Mouse (Mus musculus): ENCODE results near the gene Spg7. TPM values are rescaled to one million over a fixed set of nuclear protein-coding genes. Genes with fewer than 3 reads are reported as not detected.
"Not testable (repeated sequence)": the region's sequence is repeated elsewhere in the genome, so short reads cannot be mapped to it uniquely, and the experiment has no call there.

Gene Spg7
- polyA plus RNA-seq, 1 experiment, result 14.6 TPM

- Histone ChIP-seq H3K27me3 (replicated peaks) (no peaks in the 10 kb centered on the region), H3K9me3 (no peaks in the 10 kb centered on the region), H3K4me1 (peaks cover 13% of the 10 kb centered on the region), H3K36me3 (replicated peaks; ENCODE audit: low read length) (peaks cover 98% of the 10 kb centered on the region), H3K4me3 (replicated peaks) (no peak overlapping the region)
- TF ChIP-seq GATA1 (IDR thresholded peaks at IDR 0.05; ENCODE audit: borderline replicate concordance, low read length) (no peak), FLI1 (IDR thresholded peaks at IDR 0.05; ENCODE audit: low read length) (no peak)
Observed at GRCm38 (mm10) chr8:123083610-123084009, 20.9 kb downstream of the Spg7 start.

- Histone ChIP-seq H3K4me1 (peaks cover 13% of the 10 kb centered on the region), H3K36me3 (replicated peaks; ENCODE audit: low read length) (peaks cover 99% of the 10 kb centered on the region), H3K27me3 (replicated peaks) (no peaks in the 10 kb centered on the region), H3K4me3 (replicated peaks) (no peak overlapping the region), H3K9me3 (no peaks in the 10 kb centered on the region)
- no peak for TF ChIP-seq GATA1 (IDR thresholded peaks at IDR 0.05; ENCODE audit: borderline replicate concordance, low read length)
- no peak for TF ChIP-seq FLI1 (IDR thresholded peaks at IDR 0.05; ENCODE audit: low read length)
Observed at GRCm38 (mm10) chr8:123087289-123087688, 24.5 kb downstream of the Spg7 start.

GRCm38 (mm10) chr8:123097216-123097615 lies 34.5 kb downstream of the Spg7 start:
- Histone ChIP-seq H3K27me3 (replicated peaks) (no peaks in the 10 kb centered on the region), H3K36me3 (replicated peaks; ENCODE audit: low read length) (peaks cover 52% of the 10 kb centered on the region), H3K4me1 (peaks cover 13% of the 10 kb centered on the region), H3K9me3 (no peaks in the 10 kb centered on the region), H3K4me3 (replicated peaks) (no peak overlapping the region)
- TF ChIP-seq GATA1 (IDR thresholded peaks at IDR 0.05; ENCODE audit: borderline replicate concordance, low read length), result no peak
- TF ChIP-seq FLI1 (IDR thresholded peaks at IDR 0.05; ENCODE audit: low read length), result no peak

GRCm38 (mm10) chr8:123097786-123098584 lies 35.2 kb downstream of the Spg7 start:
- no peaks in the 10 kb centered on the region for H3K9me3 ChIP-seq
- TF ChIP-seq FLI1 (IDR thresholded peaks at IDR 0.05; ENCODE audit: low read length) (no peak), GATA1 (IDR thresholded peaks at IDR 0.05; ENCODE audit: borderline replicate concordance, low read length) (no peak)
- peaks cover 13% of the 10 kb centered on the region for H3K4me1 ChIP-seq
- no peak overlapping the region for H3K4me3 ChIP-seq (replicated peaks)
- H3K27me3 ChIP-seq (replicated peaks), result no peaks in the 10 kb centered on the region
- peaks cover 47% of the 10 kb centered on the region for H3K36me3 ChIP-seq (replicated peaks; ENCODE audit: low read length)

- Histone ChIP-seq H3K9me3 (no peaks in the 10 kb centered on the region), H3K36me3 (replicated peaks; ENCODE audit: low read length) (peaks cover 47% of the 10 kb centered on the region), H3K27me3 (replicated peaks) (no peaks in the 10 kb centered on the region), H3K4me3 (replicated peaks) (peak overlapping the region; percentile 2), H3K4me1 (peaks cover 28% of the 10 kb centered on the region)
- TF ChIP-seq GATA1 (IDR thresholded peaks at IDR 0.05; ENCODE audit: borderline replicate concordance, low read length) (no peak), FLI1 (IDR thresholded peaks at IDR 0.05; ENCODE audit: low read length) (no peak)
Observed at GRCm38 (mm10) chr8:123100288-123100687, 37.5 kb downstream of the Spg7 start.

GRCm38 (mm10) chr8:123101244-123101643 lies 38.5 kb downstream of the Spg7 start:
- Histone ChIP-seq H3K4me3 (replicated peaks) (no peak overlapping the region), H3K27me3 (replicated peaks) (no peaks in the 10 kb centered on the region), H3K36me3 (replicated peaks; ENCODE audit: low read length) (peaks cover 47% of the 10 kb centered on the region), H3K4me1 (peaks cover 28% of the 10 kb centered on the region), H3K9me3 (no peaks in the 10 kb centered on the region)
- no peak for TF ChIP-seq FLI1 (IDR thresholded peaks at IDR 0.05; ENCODE audit: low read length)
- no peak for TF ChIP-seq GATA1 (IDR thresholded peaks at IDR 0.05; ENCODE audit: borderline replicate concordance, low read length)

- Histone ChIP-seq H3K9me3 (no peaks in the 10 kb centered on the region), H3K4me3 (replicated peaks) (peak within 1 kb of the TSS; percentile 96), H3K4me1 (peaks cover 30% of the 10 kb centered on the region), H3K36me3 (replicated peaks; ENCODE audit: low read length) (peaks cover 44% of the 10 kb centered on the region), H3K27me3 (replicated peaks) (no peaks in the 10 kb centered on the region)
- TF ChIP-seq FLI1 (IDR thresholded peaks at IDR 0.05; ENCODE audit: low read length) (no peak), GATA1 (IDR thresholded peaks at IDR 0.05; ENCODE audit: borderline replicate concordance, low read length) (no peak)
Observed at GRCm38 (mm10) chr8:123101735-123102685, 39.3 kb downstream of the Spg7 start, which contains the start of gene Rpl13. Rpl13 (plus strand) TSS chr8:123102350.

- Histone ChIP-seq H3K4me3 (replicated peaks) (peak overlapping the region; percentile 96), H3K36me3 (replicated peaks; ENCODE audit: low read length) (peaks cover 35% of the 10 kb centered on the region)
Observed at GRCm38 (mm10) chr8:123102855-123103254, 40.1 kb downstream of the Spg7 start.

GRCm38 (mm10) chr8:123103285-123103684 lies 40.5 kb downstream of the Spg7 start:
- H3K36me3 ChIP-seq (replicated peaks; ENCODE audit: low read length), result peaks cover 31% of the 10 kb centered on the region
- no peak for TF ChIP-seq GATA1 (IDR thresholded peaks at IDR 0.05; ENCODE audit: borderline replicate concordance, low read length)
- TF ChIP-seq FLI1 (IDR thresholded peaks at IDR 0.05; ENCODE audit: low read length), result no peak
- no peaks in the 10 kb centered on the region for H3K27me3 ChIP-seq (replicated peaks)
- peak overlapping the region; percentile 96 for H3K4me3 ChIP-seq (replicated peaks)
- no peaks in the 10 kb centered on the region for H3K9me3 ChIP-seq
- H3K4me1 ChIP-seq, result peaks cover 32% of the 10 kb centered on the region

More at GRCm38 (mm10) chr8:123102855-123103254, 40.1 kb downstream of the Spg7 start:
- peaks cover 32% of the 10 kb centered on the region for H3K4me1 ChIP-seq
- not testable (repeated sequence) for H3K9me3 ChIP-seq; H3K27me3 ChIP-seq (replicated peaks)

All from megakaryocyte, embryonic 14.5 days (primary cell).